Mouse (Mus musculus): ENCODE data around the gene Pitpnm3. TPM values are rescaled to one million over a fixed set of nuclear protein-coding genes. Genes with fewer than 3 reads are reported as not detected.
A peak's percentile ranks its signal among the peaks of the same experiment; 100 is the strongest.

Pitpnm3 gene
- total and polyA plus RNA-seq, 2 experiments from 2014 or later = 3.2 to 14.0 TPM

DNA sequence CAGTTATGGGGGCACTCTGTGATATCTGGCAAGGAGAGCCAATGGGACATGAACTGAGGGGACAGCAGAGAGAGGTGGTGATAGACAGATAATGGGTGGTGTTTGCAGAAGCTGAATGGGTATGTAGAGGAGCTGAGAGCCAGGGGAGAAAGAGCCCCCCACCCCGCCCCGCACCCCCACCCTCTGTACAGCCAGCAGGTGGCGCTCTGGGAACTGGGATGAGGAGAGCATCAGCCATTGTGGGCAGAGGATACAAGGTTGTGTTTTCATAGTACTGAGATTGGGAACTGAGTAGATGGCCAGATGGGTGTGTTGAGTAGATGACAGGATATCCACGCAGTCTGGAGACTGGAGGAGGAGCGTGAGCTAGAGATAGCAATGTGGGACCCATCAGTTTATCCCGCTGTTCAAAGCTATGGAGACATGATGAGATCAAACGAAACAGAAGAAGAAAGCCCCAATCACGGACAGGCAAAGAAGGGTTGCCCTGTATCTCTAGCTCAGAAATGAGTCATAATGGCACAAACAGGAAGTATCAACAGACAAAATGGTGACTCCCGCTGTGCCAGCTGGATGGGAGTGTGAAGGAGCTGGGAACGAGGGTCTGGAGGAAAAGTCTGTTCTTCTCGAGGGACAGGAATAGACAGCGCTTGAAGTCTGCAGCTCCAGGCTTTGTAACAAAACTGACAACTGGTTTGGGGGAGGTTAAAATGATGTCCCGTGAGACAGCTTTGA lies 118.9 kb downstream of the Pitpnm3 start:
- ATAC-seq = peak; percentile 65
- no peaks in the 10 kb centered on the region for H3K27me3 ChIP-seq (ENCODE audit: insufficient read depth, low read length)
- no peak for TF ChIP-seq CTCF (IDR thresholded peaks at IDR 0.05; ENCODE audit: low read depth)
- H3K4me2 ChIP-seq (ENCODE audit: low read depth) = no peak overlapping the region
- DNase-seq = peak; percentile 67
- H3K9ac ChIP-seq = no peak overlapping the region
- WGBS = 65% methylated on average over 13 of the region's 13 CpGs
- peaks cover 20% of the 10 kb centered on the region for H3K4me1 ChIP-seq (ENCODE audit: insufficient read depth)
- H3K36me3 ChIP-seq (ENCODE audit: insufficient read depth) = no peaks in the 10 kb centered on the region
- no peaks in the 10 kb centered on the region for H3K9me3 ChIP-seq (ENCODE audit: low read length)
- H3K4me3 ChIP-seq (ENCODE audit: low read depth, low read length) = no peak overlapping the region
- peak overlapping the region; percentile 45; the same call in 1 of the 2 replicates for H3K27ac ChIP-seq (ENCODE audit: low read depth, low read length)

DNA sequence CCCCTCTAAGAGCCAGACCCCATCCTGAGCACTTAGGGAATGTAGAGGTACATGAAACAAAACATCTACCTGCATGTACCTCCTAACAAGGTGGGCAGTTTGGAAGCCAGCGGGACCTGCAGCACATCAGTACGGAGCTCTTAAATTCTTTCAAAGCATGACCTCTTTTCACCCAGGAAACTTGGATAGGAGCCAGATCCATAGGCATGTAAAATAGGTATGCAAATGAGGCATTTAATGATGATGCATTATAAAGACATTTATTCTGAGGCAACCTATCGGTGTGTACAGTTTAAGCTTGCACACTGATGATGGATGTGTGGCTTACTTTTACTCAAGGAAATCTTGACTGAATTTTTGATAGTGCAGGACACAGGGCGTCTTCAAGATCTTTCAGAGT lies 120.9 kb downstream of the Pitpnm3 start:
- Histone ChIP-seq H3K27me3 (ENCODE audit: insufficient read depth, low read length) (no peaks in the 10 kb centered on the region), H3K27ac (ENCODE audit: low read depth, low read length) (no peak overlapping the region), H3K4me1 (ENCODE audit: insufficient read depth) (peaks cover 30% of the 10 kb centered on the region), H3K36me3 (ENCODE audit: insufficient read depth) (no peaks in the 10 kb centered on the region), H3K9me3 (ENCODE audit: low read length) (no peaks in the 10 kb centered on the region), H3K9ac (no peak overlapping the region), H3K4me2 (ENCODE audit: low read depth) (no peak overlapping the region), H3K4me3 (ENCODE audit: low read depth, low read length) (no peak overlapping the region)
- 24% methylated on average over 4 of the region's 4 CpGs for WGBS
- DNase-seq = no peak
- no peak for TF ChIP-seq CTCF (IDR thresholded peaks at IDR 0.05; ENCODE audit: low read depth)
- no peak for ATAC-seq

DNA sequence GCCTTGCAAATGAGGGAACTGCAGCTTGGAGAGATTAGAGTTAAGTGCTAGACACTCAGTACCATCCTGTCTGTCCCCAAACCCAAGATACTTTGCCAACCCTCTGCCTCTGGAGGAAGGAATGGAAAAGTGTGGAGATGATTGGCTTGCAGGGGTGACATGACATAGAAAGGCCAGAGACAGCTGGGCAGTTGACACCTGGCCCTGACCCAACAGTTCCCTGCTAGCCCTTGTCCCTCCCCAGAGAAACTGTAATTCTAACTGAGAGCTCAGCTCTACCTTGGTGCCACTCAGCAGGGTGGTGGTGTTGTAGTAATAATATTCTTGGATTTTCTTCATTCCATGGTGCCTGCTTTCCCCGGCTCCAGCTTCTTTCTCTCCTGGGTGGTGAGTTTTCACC lies 123.6 kb downstream of the Pitpnm3 start:
- peak overlapping the region; percentile 67 for H3K27ac ChIP-seq (ENCODE audit: low read depth, low read length)
- no peak for ATAC-seq
- no peak overlapping the region for H3K4me2 ChIP-seq (ENCODE audit: low read depth)
- H3K9ac ChIP-seq = no peak overlapping the region
- no peaks in the 10 kb centered on the region for H3K36me3 ChIP-seq (ENCODE audit: insufficient read depth)
- peaks cover 17% of the 10 kb centered on the region for H3K4me1 ChIP-seq (ENCODE audit: insufficient read depth)
- no peak overlapping the region for H3K4me3 ChIP-seq (ENCODE audit: low read depth, low read length)
- WGBS = 27% methylated on average over 1 of the region's 1 CpGs
- no peak for TF ChIP-seq CTCF (IDR thresholded peaks at IDR 0.05; ENCODE audit: low read depth)
- DNase-seq = no peak
- H3K9me3 ChIP-seq (ENCODE audit: low read length) = no peaks in the 10 kb centered on the region
- H3K27me3 ChIP-seq (ENCODE audit: insufficient read depth, low read length) = no peaks in the 10 kb centered on the region

DNA sequence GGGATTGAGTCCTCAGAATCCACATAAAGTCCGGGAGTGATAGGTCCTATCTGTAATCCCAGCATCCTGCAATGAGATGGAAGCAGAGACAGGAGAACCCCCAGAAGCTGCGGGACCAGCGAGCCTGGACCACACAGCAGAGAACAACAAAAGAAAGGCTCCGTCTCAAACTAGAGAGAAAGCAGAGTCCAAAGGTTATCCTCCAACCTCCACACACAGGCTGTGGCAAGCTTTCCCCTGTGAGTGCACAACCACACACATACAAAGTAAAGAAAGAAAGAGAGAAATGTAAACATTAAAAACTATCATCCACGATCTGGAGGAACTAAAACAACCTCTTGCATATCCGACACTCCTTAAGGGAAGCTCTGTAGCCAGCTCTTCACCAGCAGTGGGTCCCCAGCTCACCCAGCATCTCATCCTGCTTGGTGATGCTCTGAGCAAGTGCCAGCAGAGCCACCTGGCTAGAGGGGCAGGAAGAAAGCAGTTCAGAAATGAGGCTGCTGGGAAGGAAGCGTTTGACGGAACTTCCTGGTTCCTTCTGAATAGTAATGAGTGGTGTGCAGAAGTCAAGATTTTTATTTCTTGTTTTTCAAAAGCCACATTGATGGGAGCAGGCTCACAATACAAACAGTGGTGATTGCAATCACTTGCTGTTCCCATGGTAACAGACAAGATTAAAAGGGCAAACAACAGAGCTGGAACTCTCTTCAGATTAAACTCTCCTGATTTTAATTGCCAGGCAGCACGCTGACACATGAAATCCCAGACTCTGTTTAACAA lies 124.4 kb downstream of the Pitpnm3 start:
- Histone ChIP-seq H3K4me3 (ENCODE audit: low read depth, low read length) (no peak overlapping the region), H3K27me3 (ENCODE audit: insufficient read depth, low read length) (no peaks in the 10 kb centered on the region), H3K4me2 (ENCODE audit: low read depth) (peak overlapping the region; percentile 17; the same call in 1 of the 2 replicates), H3K9ac (no peak overlapping the region), H3K36me3 (ENCODE audit: insufficient read depth) (no peaks in the 10 kb centered on the region), H3K27ac (ENCODE audit: low read depth, low read length) (peak overlapping the region; percentile 67), H3K4me1 (ENCODE audit: insufficient read depth) (peaks cover 15% of the 10 kb centered on the region), H3K9me3 (ENCODE audit: low read length) (no peaks in the 10 kb centered on the region)
- TF ChIP-seq CTCF (IDR thresholded peaks at IDR 0.05; ENCODE audit: low read depth) = no peak
- 23% methylated on average over 9 of the region's 9 CpGs for WGBS
- DNase-seq = peak; percentile 68
- ATAC-seq = peak; percentile 82

DNA sequence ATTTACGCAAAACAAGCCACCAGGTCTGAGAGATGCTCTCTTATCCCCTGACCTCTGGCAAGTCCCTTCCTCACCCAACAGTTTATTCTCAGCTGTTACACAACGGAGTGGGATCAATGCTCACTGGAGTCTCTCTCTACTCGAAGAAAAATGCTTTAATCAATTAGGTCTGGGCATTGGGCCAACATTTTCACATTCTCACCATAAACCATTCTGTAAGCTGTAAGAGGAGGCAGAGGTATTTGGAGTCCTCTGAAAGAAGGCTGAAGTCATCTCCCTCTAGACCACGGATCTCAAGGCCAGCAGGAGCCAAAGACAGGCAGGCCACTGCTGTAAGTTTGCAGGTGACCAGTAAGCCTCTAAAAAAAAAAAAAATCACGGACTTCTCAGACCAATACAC lies 125.2 kb downstream of the Pitpnm3 start:
- DNase-seq = peak; percentile 64
- Histone ChIP-seq H3K4me2 (ENCODE audit: low read depth) (no peak overlapping the region), H3K9ac (no peak overlapping the region), H3K36me3 (ENCODE audit: insufficient read depth) (no peaks in the 10 kb centered on the region), H3K4me3 (ENCODE audit: low read depth, low read length) (no peak overlapping the region), H3K9me3 (ENCODE audit: low read length) (no peaks in the 10 kb centered on the region), H3K27me3 (ENCODE audit: insufficient read depth, low read length) (no peaks in the 10 kb centered on the region), H3K4me1 (ENCODE audit: insufficient read depth) (peaks cover 15% of the 10 kb centered on the region), H3K27ac (ENCODE audit: low read depth, low read length) (peak overlapping the region; percentile 2; the same call in 1 of the 2 replicates)
- ATAC-seq = no peak
- WGBS = 23% methylated on average over 5 of the region's 5 CpGs
- no peak for TF ChIP-seq CTCF (IDR thresholded peaks at IDR 0.05; ENCODE audit: low read depth)

DNA sequence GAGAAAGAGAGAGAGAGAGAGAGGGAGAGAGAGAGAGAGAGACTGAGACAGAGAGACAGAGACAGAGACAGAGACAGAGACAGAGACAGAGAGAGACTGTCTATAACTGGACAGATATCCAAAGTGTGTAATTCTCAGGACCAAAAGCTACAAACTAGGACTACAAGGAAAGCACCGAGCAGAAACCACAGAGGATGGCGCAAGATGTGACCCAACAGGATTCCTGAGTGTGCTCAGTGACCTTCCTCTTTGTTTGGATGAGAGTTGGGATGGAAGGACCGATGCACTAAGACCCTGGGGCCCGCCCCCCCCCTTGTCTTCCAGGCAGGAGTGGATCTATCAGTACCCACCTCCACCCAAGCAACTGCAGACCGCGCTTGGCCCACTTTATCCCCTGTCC lies 130.0 kb downstream of the Pitpnm3 start:
- Histone ChIP-seq H3K27ac (ENCODE audit: low read depth, low read length) (no peak overlapping the region), H3K9me3 (ENCODE audit: low read length) (no peaks in the 10 kb centered on the region), H3K36me3 (ENCODE audit: insufficient read depth) (no peaks in the 10 kb centered on the region), H3K4me3 (ENCODE audit: low read depth, low read length) (no peak overlapping the region), H3K9ac (no peak overlapping the region), H3K4me2 (ENCODE audit: low read depth) (no peak overlapping the region), H3K4me1 (ENCODE audit: insufficient read depth) (no peaks in the 10 kb centered on the region), H3K27me3 (ENCODE audit: insufficient read depth, low read length) (no peaks in the 10 kb centered on the region)
- 88% methylated on average over 6 of the region's 6 CpGs for WGBS
- no peak for DNase-seq
- no peak for TF ChIP-seq CTCF (IDR thresholded peaks at IDR 0.05; ENCODE audit: low read depth)
- no peak for ATAC-seq

DNA sequence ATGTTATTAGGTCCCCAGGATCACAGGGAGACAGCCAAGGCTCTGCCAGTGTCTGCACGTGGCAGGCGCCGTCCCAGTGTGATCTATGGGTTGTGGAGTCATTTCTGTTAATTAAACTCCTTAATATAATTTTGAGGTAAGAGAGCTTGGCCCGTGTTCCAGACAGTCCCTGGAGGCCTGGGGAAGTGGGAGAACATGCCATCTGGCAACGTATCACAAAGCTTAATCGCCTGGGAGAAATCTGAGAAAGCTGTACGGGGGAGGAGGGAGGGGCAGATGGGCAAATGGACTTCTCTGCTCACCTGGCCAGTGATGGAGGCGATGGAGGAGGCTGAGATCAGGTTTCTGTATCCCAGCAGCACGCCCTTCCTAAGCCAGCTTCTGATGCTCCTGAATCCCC lies 132.4 kb downstream of the Pitpnm3 start:
- H3K4me3 ChIP-seq (ENCODE audit: low read depth, low read length) = no peak overlapping the region
- no peaks in the 10 kb centered on the region for H3K36me3 ChIP-seq (ENCODE audit: insufficient read depth)
- no peak overlapping the region for H3K4me2 ChIP-seq (ENCODE audit: low read depth)
- H3K27me3 ChIP-seq (ENCODE audit: insufficient read depth, low read length) = no peaks in the 10 kb centered on the region
- ATAC-seq (no peak), DNase-seq (no peak)
- 40% methylated on average over 9 of the region's 9 CpGs for WGBS
- H3K27ac ChIP-seq (ENCODE audit: low read depth, low read length) = no peak overlapping the region
- H3K4me1 ChIP-seq (ENCODE audit: insufficient read depth) = no peaks in the 10 kb centered on the region
- H3K9me3 ChIP-seq (ENCODE audit: low read length) = no peaks in the 10 kb centered on the region
- no peak for TF ChIP-seq CTCF (IDR thresholded peaks at IDR 0.05; ENCODE audit: low read depth)
- H3K9ac ChIP-seq = no peak overlapping the region
